Mouse (Mus musculus) A20 (cell line): Measurements from ENCODE around the gene Fam92b.

ENCODE experiments used
- DNase-seq: peaks from one replicate; pipeline ENCODE4 v3.0.0-alpha.2; 2011; ENCODE audit warnings: low read depth, low spot score

Fam92b gene

DNA sequence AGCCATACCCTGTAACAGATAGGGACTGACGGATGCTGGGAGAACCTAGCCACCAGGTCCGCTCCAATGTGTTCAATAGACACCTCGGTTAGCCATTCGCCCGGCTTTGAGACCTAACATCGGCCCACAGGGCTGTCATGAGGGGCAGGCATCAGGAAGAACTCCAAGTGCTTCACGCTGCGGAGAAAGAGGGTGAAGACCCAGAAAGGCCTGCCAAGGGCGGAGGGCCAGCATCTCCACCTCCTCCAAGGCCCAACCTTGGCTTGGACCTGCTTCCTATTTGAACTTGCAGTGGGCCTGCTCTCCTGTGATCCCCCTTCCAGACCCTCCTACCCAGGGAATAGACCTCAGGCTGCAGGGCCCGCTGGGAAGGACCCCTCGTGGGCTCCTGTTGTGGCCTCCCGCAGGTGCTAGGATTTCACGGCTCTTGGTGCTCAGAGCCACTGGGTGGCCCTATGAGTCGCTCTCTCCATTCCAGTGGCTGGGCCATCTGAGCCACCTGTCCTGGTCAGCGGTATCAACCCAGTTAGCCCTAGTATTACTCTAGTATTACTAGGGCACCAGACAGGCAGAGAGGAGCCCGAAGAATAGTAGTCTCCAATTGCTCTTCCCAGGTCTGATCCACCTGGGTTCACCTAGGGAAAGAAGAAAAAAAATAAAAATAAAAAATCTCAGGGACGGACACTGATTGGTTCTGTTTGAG is 13.0 kb upstream of the Fam92b start:
- no peak for DNase-seq

DNA sequence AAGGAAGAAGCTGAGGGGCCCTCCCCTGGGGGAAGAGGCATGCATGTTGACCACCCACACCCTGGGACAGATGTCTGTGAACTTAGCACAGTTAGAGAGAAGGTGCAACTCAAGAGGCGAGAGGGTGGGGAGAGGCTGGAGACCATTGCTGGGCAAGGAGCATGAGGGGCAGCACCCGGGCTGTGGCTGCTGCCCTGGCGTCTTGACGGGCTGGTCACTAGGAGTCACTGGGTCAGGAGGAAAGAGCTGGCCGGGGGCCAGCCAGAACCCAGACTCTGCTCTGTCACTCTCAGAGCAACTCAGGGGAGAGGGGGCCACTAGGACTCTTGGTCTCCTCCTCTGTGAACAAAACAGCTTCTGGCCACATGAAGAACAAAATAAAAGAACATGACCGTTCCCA is 12.2 kb upstream of the Fam92b start:
- no peak for DNase-seq

DNA sequence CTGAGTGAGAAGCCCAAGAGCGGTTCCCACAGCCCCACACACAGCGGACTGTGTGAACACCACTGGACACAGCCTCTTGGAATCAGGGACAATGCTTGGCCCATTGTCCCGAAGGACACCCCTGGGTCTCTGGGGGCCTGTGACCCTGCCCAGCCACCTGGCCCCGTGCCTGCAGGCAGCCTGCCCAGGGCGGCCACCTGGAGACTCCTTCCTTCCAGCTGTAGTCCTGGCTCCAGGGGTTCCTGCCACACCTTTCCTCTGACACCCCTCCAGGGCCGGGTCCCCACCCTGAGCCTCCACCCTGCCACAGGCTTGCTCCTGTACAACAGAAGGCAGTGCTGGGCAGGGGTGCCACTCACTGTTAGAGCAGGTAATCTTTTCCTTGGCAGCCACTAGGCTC is 11.2 kb upstream of the Fam92b start:
- no peak for DNase-seq

DNA sequence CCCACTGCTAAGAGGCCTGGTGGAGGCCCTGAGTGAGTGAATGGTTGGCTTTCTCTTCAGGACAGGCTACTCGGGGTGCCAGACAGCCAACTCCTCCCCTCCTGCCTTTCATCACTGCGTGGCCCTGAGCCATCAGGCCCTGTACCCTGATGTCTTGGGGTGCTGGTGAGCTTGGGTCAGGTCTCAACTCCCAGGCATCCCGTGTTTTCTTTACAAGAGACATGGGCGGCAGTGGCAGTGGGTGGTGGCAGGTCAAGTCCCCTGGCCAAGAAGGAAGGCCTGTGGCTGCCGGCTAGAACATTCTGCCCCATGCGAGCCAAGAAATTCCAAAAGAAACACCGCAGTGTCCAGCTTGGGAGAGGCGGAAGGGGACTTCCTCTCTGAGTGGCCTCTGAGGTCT is 9.2 kb upstream of the Fam92b start:
- no peak for DNase-seq

DNA sequence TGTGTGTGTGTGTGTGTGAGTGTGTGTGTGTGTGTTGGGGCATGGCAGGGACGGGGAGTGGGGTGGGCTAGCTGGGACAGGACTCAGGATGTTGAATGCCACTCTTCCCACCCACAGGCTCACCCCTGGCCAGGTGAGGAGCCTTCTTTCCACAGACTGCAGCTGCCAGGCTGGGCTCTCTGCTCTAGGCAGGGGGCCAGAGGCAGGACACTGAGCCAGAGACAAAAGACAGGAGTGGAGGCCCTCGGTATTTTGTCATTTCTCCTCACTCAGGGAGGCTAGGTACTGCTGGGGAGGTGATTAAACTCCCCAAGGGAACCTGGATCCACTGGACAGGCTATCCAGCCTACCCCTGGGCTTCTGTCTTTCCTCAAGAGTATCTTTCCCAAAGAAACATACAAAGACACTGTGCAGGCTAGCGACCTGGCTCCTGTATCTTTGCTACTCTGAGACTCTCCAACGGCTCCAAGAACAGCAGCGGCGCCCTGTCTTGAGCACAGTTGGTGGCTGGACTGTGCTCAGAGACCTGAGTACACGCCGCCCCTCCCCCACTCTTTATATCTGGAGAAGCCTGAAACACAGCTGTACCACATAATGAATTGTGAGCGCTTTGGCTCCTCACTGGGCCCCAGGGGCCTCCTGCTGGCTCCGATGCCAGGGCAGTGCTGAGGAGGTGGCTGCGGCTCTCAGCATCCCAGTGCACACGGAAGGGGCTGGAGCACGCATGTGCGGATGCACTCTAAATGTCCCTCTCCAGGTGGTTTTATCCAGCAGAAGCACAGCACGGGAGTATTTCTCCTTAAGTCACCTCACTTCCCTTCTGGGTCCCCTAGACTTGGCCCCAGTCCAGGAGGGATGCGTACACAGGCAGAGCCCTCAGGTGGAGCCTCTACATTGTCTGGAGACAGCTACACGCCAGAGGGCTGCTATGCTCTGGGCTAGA is 7.9 kb upstream of the Fam92b start:
- DNase-seq, result no peak

DNA sequence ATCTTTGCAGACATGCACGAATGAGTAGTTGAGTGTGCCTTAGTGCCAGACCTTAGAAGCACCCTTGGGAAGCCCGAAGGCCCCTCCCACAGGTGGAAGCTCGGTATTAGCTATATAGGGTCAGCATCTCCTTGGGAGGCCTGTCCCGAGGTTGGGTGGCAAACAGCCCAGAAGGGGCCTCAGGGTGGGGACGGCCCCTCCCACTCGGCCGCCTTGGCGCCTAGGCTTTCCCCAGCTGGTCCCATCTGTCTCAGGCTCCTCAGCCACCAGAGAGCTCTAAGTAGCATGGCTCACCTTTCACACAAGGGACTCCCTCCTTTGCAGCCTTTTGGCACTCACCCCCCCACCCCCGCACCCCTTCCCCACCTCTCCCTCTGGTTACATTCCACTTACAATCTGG is 7.1 kb upstream of the Fam92b start:
- no peak for DNase-seq

DNA sequence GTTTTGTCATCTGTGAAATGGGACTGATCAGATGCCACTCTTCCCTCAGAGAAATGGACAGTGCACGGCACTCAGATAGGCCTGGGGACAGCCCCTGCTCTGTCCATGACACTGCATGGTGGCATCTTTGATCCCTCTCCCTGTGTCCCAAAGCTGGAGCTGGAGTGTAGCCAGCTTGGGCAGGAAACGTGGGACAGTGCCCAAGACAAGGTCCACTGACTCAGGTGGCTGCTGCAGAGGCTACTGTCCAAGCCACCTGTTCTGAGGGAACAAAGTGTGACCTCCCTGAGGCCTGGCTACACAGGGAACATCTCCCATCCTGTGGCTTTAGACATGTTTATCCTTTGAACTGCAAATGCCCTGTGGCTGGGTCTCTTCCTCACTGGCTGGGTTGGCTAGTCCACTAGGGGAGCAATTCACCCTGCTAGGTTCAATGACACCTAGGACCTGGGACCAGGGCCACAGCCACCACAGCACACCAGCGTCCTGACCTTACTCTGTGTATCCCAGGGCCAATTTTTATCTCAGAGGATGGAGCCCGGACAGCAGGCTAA is 4.7 kb upstream of the Fam92b start:
- DNase-seq, result no peak

DNA sequence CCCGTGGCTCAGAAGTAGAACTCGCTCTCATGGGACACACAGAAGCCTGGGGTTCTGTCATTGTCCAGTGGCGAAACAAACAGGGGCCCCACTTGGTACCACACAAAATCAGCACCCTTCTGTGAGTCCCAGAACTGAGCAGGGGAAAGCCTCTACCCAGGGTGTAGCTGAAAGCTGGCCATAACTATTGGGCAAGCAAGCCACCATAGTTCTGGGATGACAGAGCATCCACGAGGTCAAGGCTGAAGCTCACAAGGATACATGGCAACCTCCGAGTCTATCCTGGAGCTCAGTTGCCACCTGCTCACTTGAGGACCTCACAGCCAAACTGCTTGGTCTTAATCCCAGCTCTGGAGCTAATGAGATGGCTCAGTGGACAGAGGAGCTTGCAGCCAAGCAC is 4.0 kb upstream of the Fam92b start:
- DNase-seq, result no peak

DNA sequence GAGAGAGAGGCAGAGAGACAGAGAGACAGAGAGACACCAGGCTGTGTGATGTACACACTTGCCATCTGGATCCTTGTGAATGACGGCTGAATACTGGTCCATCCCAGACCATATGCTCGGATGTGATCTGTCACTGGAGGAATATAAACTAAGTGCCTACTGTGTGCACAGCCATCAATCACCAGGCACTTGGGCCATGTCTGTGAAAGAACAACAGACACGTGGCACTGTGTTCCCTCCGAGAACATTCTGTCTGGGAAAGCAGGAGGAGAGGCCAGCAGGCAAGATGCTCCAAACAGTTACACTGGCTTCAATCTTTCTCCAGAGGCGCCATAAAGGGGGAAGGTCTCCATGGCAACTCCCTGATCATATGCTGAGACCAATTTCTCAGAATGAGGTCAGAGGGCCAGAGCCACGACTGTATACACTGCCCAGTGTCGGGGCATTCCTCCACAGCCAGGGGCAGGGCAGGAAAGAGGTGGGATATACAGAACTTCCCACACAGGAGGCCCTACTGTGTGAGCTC is 3.2 kb upstream of the Fam92b start:
- no peak for DNase-seq

DNA sequence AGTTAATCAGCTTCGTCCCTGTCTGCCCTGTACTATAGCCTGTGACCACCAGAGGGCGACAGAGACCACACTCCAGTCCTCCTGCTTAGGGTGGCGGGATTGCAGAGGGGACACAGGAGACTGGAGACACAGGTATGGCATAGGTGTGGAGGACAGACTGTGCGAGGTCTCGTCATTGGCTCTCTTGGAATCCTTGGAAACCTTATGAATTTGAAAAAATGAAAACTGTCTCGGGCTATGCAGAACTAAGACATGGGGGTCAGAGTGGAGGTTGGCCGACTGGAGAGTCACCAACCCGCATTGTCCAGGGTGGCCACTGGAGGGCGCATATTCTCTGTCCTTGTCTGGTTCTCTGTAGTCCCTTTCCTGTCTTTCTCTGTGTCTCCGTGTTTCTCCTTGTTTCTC is 1.8 kb upstream of the Fam92b start:
- DNase-seq, result peak; percentile 88

DNA sequence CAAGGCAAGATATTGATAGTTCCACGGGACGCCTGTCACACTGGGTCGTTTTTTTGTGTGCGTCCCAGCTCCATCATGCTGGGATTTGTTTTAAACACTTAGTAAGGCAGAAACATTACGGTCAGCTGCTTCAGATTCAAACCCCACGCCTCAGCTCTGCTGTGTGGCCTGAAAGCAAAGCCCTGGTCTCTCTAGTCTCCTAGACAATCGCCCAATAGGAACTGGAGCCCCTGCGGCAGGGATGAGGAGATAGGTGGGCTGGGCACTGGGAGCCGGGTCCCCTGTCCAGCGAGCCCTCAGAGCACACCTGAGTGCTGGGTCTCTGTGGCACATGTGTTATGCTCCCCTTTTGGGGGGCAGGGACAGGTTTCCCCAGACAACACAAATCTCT is 853 bp upstream of the Fam92b start:
- DNase-seq, result no peak

DNA sequence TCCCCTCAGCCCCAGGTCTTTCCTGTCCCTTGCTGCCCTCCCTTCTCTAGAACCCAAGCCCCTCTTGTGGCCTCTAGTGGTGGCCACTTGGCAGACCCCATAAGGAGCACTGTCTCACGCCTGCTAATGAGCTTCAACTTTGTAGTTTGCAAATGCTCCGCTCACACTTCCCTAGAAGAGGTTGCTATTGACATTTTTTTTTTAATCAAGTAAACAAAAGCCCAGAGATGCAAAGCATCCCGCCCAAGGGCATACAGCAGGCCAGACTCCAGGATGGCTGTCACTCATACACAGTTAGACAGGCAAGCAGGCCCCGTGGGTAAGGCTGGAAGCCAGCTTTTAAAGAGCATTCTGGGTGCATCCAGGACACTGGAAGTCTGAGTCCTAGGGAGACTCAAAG is 661 bp downstream of the Fam92b start:
- DNase-seq, result no peak

DNA sequence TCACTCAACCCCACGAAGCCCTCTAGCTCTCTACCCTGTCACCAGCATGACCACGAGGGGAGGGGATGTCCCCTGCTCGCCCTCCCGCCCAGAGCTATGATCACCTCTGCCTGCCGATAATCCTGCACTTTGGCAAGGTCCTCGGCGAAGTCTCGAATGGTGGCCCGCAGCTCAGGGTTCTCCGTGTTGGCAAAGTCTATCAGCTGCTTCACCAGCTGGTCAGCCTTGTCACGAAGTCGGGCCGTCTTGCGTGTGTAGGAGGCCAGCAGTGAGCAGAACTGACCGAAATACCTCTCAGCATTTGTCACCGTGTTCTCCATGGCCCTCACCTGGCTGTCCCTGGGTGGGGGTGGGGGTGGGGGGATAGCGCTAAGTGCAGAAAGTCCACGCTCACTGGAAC is 2.7 kb downstream of the Fam92b start:
- DNase-seq, result no peak

DNA sequence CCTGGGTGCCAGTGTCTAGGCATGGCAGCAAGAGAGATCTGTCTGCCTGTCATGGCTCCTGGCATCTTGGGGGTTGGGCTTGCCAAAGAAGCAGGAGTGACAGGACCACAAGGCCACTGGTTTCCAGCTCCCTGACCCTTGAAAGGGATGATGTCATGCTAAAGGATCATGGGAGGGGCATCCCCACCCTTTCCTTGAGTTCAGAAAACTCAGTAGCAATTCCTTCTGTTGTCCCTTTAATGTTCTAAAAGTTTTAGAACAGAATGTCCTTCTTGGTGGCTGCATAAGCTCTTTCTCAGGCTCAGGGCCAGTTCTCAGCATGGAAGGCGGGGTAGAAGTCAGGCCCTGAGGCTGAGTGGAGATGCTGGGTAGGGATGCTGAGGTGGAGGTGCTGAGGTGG is 4.1 kb downstream of the Fam92b start:
- DNase-seq, result no peak

DNA sequence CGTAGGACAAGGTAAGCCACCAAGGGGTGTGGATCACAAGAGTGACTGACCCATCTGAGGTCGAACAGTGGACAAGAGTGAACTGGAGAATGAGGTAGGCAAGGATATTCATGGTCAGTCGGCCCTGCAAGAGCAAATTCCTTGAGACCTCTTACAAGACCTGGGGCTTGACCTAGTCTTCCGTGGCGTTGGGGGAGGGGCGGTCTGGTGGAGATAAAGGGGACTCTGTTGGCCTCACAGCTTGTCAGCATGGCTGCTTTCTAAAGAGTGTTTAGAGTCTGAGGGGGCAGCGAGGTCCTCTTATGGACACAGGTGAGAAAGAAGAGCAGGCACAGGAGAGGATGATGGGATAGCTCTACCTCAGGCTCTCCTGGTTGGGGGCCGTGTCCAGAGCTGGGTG is 8.1 kb downstream of the Fam92b start:
- DNase-seq, result no peak

DNA sequence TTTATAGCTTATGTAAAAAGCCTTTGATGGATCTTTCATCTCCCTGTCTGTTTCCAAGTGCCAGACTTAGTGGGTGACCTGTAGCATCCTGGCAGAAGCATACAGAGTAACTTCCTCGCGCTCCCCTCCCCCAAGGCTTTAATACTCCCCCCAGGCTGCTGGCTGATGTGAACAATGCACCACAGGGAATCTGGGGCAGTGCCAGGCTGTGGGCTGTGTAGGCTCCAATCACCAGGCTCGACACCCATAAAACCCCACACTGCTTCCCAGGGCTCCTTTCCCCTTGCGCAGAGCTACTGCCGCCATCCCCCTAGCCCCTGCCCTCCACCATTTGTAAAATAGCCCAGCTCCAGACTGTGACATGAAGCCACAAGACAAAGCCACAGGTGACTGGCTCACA is 9.4 kb downstream of the Fam92b start:
- DNase-seq, result no peak

DNA sequence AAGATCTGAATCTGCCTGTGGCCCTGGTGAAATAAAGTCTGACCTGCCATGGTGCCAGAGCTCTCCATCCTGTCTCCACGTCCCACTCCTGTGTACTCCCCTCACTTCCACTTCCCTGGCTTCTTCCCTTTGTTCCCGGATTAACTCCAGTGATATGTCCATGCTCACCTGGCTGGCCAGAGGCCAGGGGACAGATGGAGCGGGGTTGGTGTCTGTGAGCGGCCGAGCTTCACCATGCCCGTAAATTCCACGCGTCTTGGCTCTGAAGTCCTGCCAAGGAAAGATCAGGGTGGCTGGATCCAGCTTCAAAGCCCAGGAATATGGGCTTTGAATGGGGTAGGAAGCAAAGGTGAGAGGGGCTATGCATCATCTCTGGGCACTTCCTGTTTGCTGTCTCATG is 10.1 kb downstream of the Fam92b start:
- DNase-seq, result no peak

DNA sequence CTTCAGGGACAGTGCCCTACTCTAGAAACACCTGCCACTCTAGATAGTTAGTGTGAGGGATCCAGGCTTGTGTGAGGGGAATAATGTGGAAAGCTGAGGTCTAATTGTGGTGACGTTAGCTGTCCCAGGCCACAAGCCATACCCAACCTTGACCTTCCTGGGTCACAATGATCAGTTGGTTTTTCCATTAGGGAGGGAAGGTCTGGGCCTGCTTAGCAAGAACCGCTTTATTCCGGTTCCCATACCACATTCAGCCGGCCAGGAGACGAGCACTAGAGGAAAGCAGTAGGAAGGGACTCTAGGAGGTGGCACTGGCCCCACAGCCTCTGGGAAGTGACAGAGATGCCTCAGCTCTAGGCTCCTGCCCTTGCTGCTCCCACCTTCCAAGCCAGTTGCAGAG is 13.2 kb downstream of the Fam92b start:
- DNase-seq, result no peak

DNA sequence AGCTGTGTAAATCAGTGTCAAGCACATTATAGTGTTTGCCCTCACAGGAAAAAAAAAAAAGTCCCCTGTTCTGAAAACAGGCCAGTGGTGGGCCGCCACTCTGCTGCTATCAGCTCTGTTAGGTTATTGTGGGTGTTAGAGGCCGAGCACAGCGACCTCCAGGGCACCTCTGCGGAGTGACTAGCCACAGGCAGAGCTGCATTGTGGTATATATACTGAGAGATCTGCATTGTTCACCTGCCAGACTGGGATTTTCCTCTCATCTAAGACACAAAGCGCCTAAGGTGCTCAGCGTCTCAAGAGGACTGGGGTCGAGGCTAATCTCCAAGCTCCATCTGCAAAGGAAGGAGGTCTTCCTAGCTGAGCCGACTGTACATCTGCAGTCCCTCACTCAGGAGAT is 13.9 kb downstream of the Fam92b start:
- DNase-seq, result no peak

DNA sequence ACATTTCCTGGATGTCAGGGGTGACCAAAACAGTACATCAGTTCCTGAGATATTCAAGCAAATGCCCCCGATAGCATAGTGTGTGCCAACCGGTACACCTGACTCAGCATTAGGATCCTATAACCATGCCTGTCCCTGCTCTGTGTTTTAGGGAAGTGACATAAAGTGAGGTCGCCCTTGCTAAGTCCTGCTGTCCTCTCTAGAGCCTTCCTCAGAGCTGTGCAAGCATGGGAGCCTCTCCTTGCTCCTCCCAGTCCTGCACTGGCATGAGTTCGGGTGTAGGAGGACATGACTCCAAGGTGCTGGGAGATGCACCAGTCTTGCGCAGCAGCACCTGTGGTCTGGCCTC is 14.9 kb downstream of the Fam92b start:
- DNase-seq, result no peak

DNA sequence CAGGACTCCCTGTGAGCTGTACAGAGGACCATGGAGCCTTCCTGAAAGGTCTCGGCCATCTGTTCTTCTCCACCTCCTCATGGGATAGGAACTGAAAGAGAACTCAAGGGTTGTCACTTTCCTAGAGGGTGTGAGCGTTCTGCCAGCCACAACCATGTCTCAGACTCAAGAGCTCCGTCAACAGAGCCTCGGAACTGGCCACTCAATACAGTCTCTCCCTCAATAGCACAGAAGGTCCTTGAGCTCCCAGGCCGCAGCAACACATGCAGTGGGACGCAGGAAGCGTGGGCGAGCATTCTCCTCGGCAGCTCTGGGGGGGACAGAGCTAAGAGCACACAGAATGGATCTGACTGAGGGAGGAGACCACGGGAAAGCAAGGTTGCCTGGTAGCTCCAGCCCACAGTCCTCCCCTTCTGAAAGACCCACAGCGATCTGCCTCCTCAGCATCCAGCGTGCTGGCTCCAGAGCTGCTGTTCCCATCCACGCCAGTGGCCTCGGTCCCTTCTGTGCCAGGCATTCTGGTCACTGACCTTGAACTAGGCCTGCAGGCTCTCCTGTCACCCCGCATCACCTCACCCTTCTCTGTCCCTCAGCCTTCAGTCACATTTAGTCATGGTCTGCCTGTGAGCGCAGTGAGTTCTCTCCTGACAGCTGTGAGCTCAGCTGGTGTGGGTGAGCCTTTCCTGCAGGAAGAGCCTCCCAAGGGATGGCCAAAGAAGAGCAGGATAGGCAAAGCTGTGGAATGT is 15.4 kb downstream of the Fam92b start:
- DNase-seq, result no peak

DNA sequence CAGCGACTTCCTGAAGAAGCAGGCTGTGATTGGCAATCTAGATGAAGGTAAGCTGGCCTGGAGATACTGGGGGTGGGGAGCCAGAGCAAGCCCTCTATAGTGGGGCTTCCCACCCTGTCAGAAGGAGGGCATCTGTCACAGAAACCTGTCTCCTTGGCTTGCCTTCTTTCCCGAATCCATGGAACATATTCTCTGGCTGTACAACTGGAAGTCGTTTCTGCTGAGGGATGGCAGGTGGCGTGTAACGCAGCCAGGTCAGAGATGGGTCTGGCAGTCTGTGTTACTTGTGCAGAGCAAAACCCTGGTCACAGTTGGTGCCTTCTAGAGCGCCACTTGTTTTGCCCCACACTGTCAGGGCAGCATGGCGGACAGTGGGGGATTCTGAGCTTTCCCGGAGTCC is 16.9 kb downstream of the Fam92b start:
- no peak for DNase-seq
